Mouse (Mus musculus): ENCODE measurements at regions not wholly inside any gene's neighbourhood (a gene's known extent, or its start where the extent isn't known, plus 50 kb on each side); places are given as distances from the start of the nearest gene placed in this dataset.
"Not testable (repeated sequence)": the region's sequence is repeated elsewhere in the genome, so short reads cannot be mapped to it uniquely, and the experiment has no call there.

DNA sequence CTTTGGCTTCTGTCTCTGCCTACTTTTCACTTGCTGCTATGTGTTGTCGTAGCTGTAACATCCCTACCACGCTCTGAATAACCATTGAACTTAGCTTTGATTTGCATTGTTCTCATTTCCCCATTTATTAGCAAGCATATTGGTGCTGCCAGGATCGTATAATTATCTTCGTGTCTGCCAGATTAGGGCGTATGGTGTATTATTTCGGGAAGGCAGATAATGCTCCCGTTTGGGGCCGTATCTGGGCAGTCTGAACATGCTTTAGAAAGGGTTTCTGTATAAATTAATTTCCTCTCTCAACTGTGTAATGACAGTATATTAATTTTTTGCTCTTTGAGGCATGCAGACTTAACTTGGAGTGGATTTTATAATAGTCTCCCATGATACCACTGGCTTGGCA is 116.5 kb upstream of the Stt3b start:
- DNase-seq = no peak

DNA sequence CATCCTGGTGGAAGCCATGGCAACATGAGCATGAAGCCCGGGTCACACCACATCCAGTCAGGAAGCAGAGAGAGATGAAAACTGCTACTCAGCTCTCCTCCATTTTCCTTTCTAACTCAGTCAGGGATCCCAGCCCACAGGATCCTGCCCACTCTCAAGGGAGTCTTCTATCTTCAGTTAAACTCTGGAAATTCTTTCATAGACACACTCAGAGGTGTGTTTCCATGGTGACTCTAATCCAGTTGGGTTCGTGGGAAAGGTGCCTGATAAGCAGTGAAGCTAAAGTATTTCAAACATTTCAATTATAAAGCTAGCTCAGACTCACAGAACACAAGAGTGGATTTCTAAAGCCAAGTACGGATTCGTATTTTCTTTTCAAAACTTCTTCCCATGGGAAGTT is 120.0 kb upstream of the Stt3b start:
- no peak for DNase-seq

- peak in 1 of 2 experiments; percentile 12 for DNase-seq
These were observed 124.5 kb upstream of the Stt3b start for GRCm38 (mm10) chr9:115434696-115435095.

DNA sequence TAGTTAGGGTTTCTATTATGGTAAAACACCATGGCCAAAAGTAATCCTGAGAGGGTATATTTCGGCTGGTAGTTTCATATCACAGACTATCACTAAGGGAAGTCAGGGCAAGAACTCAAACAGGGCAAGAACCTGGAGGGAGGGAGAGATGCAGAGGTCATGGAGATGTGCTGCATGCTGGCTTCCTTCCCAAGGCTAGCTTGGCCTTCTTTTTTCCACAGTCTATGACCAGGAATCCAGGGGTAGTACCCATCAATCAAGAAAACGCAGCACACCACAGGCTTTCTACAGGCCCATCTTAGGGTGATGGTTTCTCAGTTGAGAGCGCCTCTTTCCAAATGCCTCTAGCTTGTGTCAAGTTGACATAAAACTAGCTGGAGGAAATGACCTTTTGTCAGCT is 126.1 kb upstream of the Stt3b start:
- DNase-seq = no peak

- not testable (repeated sequence) for DNase-seq
These were observed 128.0 kb upstream of the Stt3b start for GRCm38 (mm10) chr9:115438234-115438633.

DNA sequence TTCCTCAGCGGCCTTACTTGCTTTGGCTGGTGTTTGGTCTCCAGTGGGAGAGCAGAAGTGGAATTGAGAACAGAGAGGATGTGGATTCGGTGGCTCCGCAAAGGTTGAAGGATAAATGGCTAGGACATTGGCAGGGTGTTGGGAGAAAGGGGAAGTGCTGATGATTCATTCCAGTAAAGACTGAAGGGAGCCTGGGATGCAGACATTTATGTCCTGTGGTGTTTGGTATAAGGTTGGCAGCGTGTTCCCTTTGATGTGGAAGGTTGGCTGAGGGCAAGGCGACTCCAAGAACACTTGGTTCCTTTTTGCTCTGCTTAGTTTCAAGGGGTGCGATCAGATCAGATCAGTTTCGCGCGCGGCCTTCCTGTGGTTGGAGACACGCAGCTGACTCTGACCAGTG is 136.5 kb upstream of the Stt3b start:
- no peak for DNase-seq

DNA sequence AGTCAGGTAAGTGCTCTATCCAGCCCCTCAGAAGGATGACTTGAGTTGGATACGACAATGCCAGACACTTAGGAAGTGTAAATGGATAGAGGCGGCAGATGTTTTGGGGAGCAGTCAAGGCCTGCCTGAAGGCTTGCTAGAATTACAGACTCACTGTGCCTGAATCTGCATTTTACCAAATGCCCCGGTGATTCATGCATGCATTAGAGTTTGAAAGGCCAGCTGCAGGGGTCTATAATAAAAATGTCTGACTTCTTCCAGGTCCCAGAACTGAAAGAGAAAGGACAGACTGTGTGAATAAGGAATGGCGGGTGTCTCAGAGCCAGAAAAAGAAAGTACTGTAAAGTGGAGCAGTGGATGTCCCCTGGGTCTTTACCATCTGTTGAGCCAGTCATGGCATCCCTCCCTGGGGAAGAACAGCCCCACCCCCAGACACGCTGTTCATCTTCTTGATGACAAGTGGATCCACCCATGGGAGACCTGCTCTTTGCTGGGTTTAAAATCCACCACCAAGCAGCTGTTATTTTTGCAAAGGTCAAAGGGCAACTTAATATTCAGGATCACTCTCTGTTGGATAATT is 140.6 kb upstream of the Stt3b start:
- peak in 1 of 2 experiments; percentile 20 for DNase-seq

DNA sequence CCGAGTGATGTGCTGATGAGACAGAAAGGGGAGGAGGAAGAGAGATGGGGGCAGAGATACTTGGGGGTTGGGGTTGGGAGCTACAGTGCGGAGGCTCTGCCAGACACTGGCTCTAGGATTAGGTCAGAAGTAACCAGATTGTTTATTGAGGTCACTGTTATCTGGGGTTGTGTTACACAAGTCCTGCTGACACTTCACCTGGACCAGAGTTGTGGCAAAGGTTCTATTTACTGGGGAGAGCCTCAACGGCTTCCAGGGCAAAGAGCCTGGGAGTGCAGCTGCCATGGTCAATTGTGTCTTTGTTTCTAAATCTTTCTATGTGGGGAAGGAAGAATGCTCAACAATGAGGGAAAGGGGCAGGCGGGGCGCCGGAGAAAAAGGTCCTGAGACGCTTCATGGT is 144.6 kb upstream of the Stt3b start:
- DNase-seq = no peak

DNA sequence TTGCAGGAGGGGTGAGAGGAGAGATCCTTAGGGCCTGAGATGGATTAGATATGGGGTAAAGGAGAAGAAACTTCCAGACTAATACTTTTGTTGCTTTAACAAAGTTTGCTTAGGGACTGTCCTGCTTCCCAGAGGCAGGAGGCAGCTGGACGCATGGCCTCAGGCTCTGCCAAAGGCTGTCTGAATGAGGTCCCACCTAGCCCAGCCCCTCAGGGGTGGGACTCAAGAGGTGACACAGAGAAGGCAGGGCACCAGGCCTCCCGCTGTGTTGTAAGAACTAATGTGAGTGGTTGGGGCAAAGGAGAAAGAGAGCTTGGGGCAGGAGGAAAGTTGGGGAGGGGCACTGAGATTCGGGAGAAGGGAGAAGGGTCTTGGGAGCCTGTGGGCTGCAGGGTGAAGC is 145.9 kb upstream of the Stt3b start:
- no peak for DNase-seq

DNA sequence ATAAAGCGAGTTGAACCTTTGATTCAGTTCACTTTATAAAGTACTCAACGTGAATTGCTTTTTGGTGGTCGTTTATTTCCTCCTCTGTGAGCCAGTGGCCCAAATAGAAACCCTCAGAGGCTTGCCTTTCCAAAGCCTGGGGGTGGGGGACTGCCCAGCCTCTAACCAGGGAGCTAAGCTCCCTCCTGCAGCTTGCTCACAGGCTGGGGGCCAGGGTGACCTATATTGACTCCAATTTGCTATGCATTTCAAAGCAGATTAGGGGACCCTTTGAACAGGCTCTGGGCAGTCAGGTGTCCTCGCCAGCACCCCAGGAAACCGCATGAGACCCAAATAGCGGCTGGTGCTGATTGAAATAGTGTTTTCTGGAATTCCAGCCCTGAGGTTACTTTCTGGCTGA is 146.4 kb upstream of the Stt3b start:
- DNase-seq = peak in 1 of 2 experiments; percentile 9

- peak; percentile 26 to 43 for DNase-seq
These were observed 147.9 kb upstream of the Stt3b start for GRCm38 (mm10) chr9:115457889-115458710.

DNA sequence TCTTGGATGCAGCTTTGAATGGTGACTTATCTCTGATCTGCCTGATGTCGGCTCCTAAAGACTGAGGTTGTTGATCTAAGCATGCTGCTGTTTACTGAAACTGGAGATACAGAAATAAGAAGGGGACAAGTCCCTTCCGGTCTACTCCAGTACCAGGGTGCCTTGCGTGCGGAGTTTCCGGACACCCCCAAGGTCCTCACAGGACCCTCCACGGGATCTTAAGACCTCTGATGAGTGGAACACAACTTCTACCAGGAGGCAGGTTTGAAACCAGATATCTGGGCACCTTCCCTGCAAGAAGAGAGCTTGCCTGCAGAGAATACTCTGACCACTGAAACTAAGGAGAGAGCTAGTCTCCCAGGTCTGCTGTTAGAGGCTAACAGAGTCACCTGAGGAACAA is 148.9 kb upstream of the Stt3b start:
- DNase-seq = not testable (repeated sequence)

DNA sequence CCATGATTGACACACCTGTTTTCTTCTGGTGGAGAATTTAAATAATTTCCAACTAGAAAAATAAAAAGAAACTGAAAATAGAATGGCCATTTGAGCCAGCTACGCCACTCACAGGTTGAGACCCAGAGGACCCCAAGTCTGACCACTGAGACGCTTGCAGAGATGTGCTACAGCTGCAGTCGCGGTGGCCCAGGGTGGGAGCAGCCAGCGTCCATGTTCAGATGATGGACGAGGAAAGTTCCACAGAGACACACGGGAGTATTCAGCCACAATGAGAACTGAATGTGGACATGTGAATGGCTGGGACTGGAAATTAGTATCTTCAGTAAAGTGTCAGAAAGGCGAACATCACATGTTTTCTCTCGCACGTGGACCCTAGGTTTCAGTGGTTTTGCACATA is 155.1 kb upstream of the Stt3b start:
- no peak for DNase-seq

DNA sequence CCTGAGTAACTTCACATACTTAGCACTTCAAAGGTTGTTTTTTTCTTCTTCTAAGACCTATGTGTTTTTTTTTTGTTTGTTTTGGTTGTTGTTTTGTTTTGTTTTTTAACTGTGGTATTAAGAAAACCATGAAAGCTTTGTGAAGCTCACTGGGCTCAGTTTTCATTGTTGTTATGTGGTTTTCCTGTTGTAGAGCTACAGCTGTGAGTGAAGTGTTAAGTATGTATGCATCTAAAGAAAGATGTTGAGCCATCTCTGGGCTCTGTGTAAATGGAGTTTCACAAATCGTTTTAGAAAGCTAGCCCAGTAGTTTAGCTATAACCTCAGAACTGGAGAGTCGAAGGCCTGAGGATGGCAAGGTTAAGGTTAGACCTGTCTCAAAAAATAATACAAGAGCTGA is 158.4 kb upstream of the Stt3b start:
- DNase-seq = no peak

- no peak for DNase-seq
These were observed 161.4 kb upstream of the Stt3b start for GRCm38 (mm10) chr9:115471582-115471981.

GRCm38 (mm10) chr9:115473037-115473436 is 162.8 kb upstream of the Stt3b start:
- DNase-seq = no peak

DNA sequence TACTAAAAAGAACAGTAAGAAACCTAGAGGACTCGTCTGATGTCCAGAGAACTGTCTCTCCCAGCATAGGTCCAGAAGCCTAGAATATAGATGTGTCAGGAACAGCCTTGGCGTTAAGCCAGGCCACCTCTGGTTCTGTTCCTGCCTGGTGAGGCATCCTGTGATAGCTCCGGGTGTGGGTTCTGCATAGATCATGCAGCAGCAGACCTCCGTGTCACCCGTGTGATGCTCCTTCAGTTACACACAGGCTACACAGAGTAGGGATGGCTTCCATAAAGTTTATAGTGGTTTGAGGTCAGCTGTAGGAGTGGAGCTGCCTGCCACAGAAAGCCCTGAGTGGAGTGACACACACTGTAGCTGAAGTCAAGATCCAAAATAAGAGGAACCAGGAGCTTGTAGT is 163.6 kb upstream of the Stt3b start:
- DNase-seq = no peak

DNA sequence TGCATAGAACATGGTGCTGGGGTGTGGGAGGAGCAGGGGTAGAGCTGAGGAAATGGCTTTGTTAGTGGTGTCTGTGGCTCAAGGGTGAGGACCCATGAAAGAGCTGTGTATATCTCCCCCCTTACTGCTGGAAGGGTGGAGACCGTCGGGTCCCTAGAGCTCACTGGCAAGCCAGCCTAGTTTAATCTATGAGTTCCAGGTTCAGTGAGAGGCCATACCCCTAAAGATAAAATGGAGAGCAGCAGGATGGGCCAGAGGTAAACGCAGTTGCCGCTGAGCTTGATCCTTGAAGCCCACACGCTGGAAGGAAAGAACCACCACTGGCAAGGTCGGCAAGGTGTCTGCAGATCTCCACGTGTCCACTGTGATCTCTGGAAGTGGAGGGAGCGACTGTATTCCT is 164.1 kb upstream of the Stt3b start:
- DNase-seq = no peak

DNA sequence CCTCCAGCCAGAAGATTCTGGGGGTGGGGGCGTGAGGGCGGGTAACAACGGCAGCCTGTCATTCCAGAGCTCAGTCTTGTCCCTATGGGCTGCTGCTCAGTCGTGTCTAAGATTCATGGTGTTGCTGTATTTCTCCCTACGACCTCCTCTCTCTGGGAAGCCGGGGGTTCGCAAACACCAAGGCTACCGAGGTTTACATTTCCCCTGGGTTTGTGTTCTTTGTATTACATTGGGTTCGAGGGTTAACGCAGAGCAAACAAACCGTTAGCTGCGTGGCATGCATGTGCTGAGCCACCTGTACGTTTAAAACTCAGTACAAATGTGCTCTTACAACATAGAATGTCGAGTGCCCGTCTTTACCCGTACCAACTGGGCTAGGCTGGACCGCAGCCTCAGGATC is 166.0 kb upstream of the Stt3b start:
- DNase-seq = no peak

GRCm38 (mm10) chr9:115477556-115478220 is 167.5 kb upstream of the Stt3b start:
- DNase-seq = no peak

DNA sequence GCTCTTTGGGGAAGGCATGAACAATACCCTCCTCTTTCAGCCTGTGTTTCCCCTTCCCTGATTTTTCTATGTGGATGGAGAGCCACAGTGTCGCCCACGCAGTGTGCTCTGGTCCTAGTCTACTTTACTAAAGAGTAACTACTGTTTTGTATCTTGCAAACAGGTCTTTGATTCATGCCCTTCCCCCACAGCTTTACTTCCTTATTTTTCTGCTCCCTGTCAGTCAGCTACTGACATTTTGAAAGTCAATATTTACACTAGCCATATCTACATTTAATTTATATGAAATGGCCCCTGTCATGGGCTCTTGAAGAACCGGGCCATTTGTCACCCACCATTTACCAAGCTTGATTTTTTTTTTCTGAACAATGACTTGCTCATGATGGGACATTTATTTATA is 168.7 kb upstream of the Stt3b start:
- no peak for DNase-seq

GRCm38 (mm10) chr9:115481176-115481575 is 171.0 kb upstream of the Stt3b start:
- DNase-seq = no peak

GRCm38 (mm10) chr9:115483024-115483423 is 172.8 kb upstream of the Stt3b start:
- no peak for DNase-seq

DNA sequence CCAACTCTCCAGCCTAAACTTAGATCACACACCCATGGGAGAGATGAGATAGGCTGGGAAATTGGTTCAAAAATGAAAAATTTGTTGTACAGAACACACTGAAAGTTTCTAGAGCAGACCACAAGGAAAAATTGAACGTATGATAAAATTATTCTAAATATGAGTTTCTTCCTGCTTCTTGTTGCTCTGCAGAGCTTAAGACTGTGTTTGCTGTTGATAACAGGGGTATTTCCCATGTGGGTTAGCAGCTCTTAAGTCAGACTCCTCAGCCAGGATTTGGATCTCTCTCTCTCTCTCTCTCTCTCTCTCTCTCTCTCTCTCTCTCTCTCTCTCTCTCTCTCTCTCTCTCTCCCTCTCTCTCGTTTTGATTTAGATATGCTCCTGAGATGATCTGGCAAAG is 173.5 kb upstream of the Stt3b start:
- no peak for DNase-seq

All from cerebellum, postnatal 10 days (tissue).